Mouse (Mus musculus): ENCODE data around the gene Asic2.

Asic2 gene

DNA sequence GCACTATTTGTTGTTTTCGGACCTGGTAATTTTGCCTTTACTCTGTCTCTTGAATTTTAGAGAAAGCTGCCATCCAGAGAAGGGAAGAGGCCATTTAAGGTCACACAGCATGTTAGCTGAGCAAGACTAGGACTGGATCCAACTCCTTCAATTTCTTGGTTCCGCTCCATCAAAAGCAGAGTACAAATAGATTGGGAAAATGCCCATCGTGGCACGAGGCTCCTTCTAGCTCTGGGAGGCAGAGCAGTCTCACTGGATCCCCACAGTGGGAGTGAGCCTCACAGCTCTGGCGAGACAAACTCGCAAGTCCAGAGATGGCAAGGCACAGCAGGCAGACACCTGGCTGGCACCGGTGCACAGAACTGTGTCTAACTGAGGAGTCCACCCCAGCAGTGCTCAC is 188.4 kb downstream of the Asic2 start:
- in situ Hi-C loops (cut with MboI; ENCODE audit: low pct_unique_long_range_greater_than_20kb in 1 of 2, low sequenced_read_pairs in 2 of 2, unreplicated experiment in 1 of 2): no loop called here

DNA sequence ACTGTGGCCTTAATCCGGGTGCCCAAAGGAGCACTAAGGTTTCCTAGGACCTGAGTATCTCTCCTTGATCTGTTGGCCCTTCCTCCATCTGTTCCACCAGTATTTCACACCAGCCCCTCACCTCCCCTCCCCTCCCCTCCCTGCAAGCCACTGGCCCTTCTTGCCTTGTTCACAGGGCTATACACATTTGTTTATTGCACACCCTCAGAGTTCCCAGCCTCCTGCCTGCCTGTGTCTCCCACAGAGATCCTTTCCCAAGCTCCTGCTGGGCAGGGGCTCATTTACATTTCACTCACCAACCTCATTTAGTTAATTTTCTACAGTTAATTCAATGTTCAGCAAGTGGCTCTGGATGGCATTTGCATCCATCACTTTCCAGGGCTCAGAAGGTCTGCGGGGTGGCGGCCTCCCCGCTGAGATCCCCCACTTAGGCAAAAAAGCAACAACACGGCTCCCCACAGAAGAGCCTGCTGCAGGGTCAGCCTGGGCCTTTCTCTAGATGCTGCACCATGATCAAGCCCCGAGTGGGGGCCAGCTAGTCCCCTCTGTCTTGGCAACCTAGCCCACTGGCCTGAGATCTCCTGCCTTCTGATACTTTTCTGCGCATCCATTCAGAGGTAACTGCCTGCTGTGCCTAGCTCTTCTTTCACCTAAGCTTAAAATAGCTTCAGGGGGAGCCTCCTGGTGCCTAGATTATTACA is 196.9 kb downstream of the Asic2 start:
- in situ Hi-C loops (cut with MboI; ENCODE audit: low pct_unique_long_range_greater_than_20kb in 1 of 2, low sequenced_read_pairs in 2 of 2, unreplicated experiment in 1 of 2): no loop called here

DNA sequence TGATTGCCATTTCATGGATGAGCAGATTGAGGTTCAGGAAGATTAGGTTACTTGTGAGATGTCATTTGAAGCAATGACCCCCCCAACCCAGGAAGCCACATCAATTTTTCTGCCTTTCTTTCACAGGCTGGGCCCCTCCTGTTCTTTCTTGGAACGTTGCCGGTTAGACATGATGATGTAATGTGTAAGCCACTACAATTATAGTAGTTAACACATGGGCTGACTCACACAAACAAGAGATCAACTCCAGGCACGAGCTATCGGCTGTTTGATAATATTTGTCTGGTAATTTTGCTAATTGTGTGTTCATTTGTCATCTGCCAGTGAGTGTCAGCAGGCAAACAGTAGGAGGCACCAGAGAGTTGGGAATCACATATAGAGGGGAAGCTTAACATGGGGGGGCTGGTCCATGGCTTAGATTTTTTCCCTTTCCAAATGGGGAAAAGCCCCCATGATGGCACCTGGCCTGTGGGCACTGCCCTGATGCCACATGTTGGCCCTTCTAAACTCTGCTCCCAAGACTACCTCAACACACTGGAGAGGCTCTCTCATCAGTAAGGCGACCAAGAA is 198.5 kb downstream of the Asic2 start:
- in situ Hi-C loops (cut with MboI; ENCODE audit: low pct_unique_long_range_greater_than_20kb in 1 of 2, low sequenced_read_pairs in 2 of 2, unreplicated experiment in 1 of 2): no loop called here

DNA sequence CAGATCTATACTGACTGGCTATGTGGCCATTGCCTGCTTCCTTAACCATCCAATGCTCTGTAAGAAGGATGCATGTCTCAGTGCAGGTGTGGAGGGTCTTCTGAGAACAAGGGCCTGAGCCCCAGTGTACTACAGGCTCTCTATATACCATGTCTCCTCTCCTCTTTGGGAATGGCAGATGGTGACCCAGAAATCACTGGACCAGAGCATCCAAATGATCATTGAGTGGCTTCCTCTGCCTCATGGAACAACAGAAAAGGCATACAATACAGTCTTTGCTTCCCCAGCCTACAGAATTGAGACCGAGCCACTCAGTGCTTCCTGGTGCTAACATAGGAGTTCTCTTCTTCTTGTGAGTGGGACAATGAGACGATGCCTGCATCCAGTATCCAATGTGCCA is 200.0 kb downstream of the Asic2 start:
- in situ Hi-C loops (cut with MboI; ENCODE audit: low pct_unique_long_range_greater_than_20kb in 1 of 2, low sequenced_read_pairs in 2 of 2, unreplicated experiment in 1 of 2): no loop called here

DNA sequence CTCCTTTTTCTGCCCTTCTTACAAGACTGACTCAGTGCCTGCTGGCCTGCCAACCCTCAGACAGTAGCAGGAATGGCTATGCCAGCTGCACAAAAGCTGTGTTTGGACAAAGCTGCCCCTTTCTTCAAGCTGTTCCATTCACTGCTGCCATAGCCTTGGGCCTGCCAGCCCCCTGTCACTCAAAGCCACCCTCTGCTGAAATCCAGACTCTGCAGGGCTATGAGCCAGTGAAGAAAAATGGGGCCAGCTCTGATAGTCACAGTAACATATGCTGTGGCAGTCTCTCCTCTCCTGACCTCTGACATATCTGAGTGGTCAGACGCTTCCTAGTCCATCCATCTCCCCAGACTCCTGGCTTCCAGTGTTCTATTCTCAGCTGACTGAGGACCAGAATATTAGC is 200.5 kb downstream of the Asic2 start:
- in situ Hi-C loops (cut with MboI; ENCODE audit: low pct_unique_long_range_greater_than_20kb in 1 of 2, low sequenced_read_pairs in 2 of 2, unreplicated experiment in 1 of 2): no loop called here

- in situ Hi-C loops (cut with MboI; ENCODE audit: low pct_unique_long_range_greater_than_20kb in 1 of 2, low sequenced_read_pairs in 2 of 2, unreplicated experiment in 1 of 2): no loop called here
These were observed 203.0 kb downstream of the Asic2 start for GRCm38 (mm10) chr11:81765288-81765687.

- in situ Hi-C loops (cut with MboI; ENCODE audit: low pct_unique_long_range_greater_than_20kb in 1 of 2, low sequenced_read_pairs in 2 of 2, unreplicated experiment in 1 of 2): no loop called here
These were observed 203.5 kb downstream of the Asic2 start for GRCm38 (mm10) chr11:81764778-81765177.

GRCm38 (mm10) chr11:81757221-81757620 is 211.0 kb downstream of the Asic2 start:
- in situ Hi-C loops (cut with MboI; ENCODE audit: low pct_unique_long_range_greater_than_20kb in 1 of 2, low sequenced_read_pairs in 2 of 2, unreplicated experiment in 1 of 2): no loop called here

DNA sequence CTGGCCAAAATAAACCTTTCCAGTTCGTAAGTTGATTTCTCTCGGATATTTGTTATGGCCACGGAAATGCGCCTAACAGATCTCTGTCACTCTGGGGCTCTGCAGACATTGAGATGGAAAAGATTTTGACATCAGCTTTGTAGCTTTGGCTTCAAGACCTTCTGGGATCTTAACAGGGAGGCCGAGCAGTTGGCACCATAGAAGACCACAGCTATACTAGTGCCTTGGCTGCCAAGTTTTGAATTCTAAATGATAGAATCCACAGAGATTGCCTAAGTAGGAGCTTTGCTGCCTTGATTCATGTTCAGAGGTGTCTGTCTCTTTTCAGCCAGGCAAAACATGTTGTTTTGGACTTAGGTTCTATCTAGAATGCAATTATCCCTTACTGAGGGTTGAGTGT is 217.4 kb downstream of the Asic2 start:
- in situ Hi-C loops (cut with MboI; ENCODE audit: low pct_unique_long_range_greater_than_20kb in 1 of 2, low sequenced_read_pairs in 2 of 2, unreplicated experiment in 1 of 2): no loop called here

DNA sequence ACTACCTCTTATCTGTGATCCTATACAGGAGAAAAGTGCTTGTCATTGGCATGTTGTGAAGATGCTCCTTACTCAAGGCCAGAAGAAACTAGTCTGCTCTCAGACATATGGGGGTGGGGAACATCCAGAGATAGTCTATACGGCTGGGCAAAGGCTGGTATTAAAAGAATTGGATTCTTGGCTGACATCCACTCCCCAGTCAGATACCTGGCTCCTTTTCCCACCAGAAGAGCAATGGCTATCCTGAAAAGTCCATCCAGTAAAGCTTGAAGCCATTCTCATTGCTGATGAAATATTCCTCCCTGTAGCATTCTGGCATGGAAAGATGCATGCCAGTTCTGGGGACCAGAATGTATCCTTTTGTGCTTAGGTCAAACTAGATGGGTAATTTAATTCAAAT is 218.2 kb downstream of the Asic2 start:
- in situ Hi-C loops (cut with MboI; ENCODE audit: low pct_unique_long_range_greater_than_20kb in 1 of 2, low sequenced_read_pairs in 2 of 2, unreplicated experiment in 1 of 2): no loop called here

GRCm38 (mm10) chr11:81738995-81739394 is 229.3 kb downstream of the Asic2 start:
- in situ Hi-C loops (cut with MboI; ENCODE audit: low pct_unique_long_range_greater_than_20kb in 1 of 2, low sequenced_read_pairs in 2 of 2, unreplicated experiment in 1 of 2): no loop called here

- in situ Hi-C loops (cut with MboI; ENCODE audit: low pct_unique_long_range_greater_than_20kb in 1 of 2, low sequenced_read_pairs in 2 of 2, unreplicated experiment in 1 of 2): no loop called here
These were observed 230.5 kb downstream of the Asic2 start for GRCm38 (mm10) chr11:81737777-81738176.

DNA sequence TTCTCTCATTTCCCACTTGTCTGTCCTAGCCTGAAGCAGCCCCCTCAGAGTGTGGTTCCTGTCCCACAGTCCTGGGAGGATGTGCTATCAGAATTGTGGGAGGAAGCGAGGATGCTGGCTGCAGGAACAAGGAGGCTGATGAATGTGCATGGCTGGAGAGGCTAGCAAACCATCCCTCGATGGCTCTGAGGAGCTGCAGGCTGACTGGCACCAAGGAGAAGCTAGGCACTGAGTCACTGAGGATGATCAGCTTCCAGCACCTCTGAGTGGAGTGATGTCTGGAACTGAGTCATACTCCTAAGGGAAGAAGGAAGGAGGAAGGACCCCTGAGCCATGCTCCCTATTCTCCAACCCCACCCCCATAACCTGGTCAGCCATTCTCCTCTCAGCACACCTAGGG is 246.2 kb downstream of the Asic2 start:
- in situ Hi-C loops (cut with MboI; ENCODE audit: low pct_unique_long_range_greater_than_20kb in 1 of 2, low sequenced_read_pairs in 2 of 2, unreplicated experiment in 1 of 2): no loop called here

DNA sequence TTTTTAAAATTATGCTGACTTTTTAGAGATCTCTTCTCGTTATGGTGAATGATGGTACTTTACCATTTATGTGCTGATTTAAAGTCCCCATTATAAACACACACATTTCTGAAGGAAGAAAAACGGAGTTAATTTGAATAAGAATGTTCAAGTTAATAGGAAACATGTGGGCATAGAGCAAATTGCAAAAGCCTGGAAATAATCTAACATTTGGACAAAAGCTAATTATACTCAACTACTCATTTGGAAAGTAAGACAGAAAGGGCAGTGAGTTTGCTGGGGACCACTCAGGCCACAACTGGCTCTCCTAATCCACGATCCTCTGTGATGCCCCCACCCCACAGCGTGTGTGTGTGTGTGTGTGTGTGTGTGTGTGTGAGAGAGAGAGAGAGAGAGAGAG is 253.5 kb downstream of the Asic2 start:
- in situ Hi-C loops (cut with MboI; ENCODE audit: low pct_unique_long_range_greater_than_20kb in 1 of 2, low sequenced_read_pairs in 2 of 2, unreplicated experiment in 1 of 2): no loop called here

DNA sequence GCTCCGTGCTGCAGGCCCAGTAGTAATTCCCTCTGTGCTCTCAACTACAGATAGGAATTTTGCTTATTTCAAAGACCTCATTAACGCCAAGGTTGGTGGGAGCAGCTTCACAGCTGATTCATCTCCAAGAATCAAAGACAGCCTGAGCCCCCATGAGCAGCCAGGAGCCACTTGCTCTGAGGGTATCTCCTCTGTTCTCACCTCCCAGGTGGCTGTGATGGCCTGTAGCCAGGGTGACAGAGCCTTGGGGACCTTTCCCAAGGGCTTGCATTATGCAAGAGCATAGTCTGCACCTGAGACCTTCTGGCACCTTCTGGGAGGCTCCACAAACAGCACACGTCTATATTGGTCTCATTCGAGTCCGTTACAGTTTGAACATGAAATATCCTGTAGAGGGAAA is 261.3 kb downstream of the Asic2 start:
- in situ Hi-C loops (cut with MboI; ENCODE audit: low pct_unique_long_range_greater_than_20kb in 1 of 2, low sequenced_read_pairs in 2 of 2, unreplicated experiment in 1 of 2): no loop called here

GRCm38 (mm10) chr11:81698008-81698407 is 270.2 kb downstream of the Asic2 start:
- in situ Hi-C loops (cut with MboI; ENCODE audit: low pct_unique_long_range_greater_than_20kb in 1 of 2, low sequenced_read_pairs in 2 of 2, unreplicated experiment in 1 of 2): no loop called here

DNA sequence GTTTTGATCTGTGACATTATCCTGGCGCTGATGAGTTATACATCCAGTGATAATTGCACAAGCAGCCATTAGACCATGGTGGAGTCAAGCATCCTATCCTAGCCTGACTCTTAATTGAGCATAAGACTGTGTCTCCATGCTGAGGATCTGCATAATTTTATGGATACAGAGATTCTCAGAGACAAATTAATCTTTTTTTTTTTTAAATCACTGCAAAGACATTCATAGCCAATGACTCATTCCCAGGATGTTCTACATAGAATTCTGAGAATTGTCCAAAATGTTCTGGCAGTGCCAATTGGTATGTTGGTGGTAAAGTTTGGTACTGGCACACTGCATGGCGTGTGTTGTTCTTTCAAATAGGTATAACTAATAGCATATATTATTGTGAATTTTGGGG is 272.8 kb downstream of the Asic2 start:
- in situ Hi-C loops (cut with MboI; ENCODE audit: low pct_unique_long_range_greater_than_20kb in 1 of 2, low sequenced_read_pairs in 2 of 2, unreplicated experiment in 1 of 2): no loop called here

DNA sequence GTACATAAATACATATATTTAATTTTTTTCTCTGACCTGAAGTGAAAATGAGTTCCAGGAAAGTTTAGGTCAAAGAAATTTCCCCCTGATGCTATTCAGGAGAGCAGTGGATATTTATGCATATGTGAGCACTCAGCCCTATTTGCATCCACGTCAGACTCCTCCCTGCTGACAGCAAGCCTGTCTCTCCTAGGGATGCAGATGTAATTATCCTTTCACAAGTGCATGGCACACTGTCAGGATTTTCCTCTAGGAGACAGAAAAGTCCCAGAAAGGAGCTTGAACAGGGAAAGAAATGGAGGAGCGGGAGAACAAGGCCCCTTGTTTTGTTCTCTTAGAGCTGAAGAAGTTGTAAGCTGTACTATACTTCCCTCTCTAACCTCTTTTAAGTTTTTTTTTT is 287.7 kb downstream of the Asic2 start:
- in situ Hi-C loops (cut with MboI; ENCODE audit: low pct_unique_long_range_greater_than_20kb in 1 of 2, low sequenced_read_pairs in 2 of 2, unreplicated experiment in 1 of 2): no loop called here

- in situ Hi-C loops (cut with MboI; ENCODE audit: low pct_unique_long_range_greater_than_20kb in 1 of 2, low sequenced_read_pairs in 2 of 2, unreplicated experiment in 1 of 2): no loop called here
These were observed 296.5 kb downstream of the Asic2 start for GRCm38 (mm10) chr11:81671724-81672123.

- in situ Hi-C loops (cut with MboI; ENCODE audit: low pct_unique_long_range_greater_than_20kb in 1 of 2, low sequenced_read_pairs in 2 of 2, unreplicated experiment in 1 of 2): no loop called here
These were observed 297.8 kb downstream of the Asic2 start for GRCm38 (mm10) chr11:81670436-81670835.

All from mouse embryonic stem cell (cell line).